Mouse (Mus musculus): Measurements from ENCODE around the gene Lrch4.

Lrch4 gene

GRCm38 (mm10) chr5:137653366-137653765 is 24.4 kb downstream of the Lrch4 start:
- DNase-seq: no peak

- DNase-seq: peak; percentile 51
These were observed 25.8 kb downstream of the Lrch4 start for GRCm38 (mm10) chr5:137654746-137655145.

- peak; percentile 68 for DNase-seq
These were observed 28.1 kb downstream of the Lrch4 start for GRCm38 (mm10) chr5:137656977-137657376.

- DNase-seq: no peak
These were observed 31.3 kb downstream of the Lrch4 start for GRCm38 (mm10) chr5:137660064-137660688.

- DNase-seq: no peak
These were observed 34.1 kb downstream of the Lrch4 start for GRCm38 (mm10) chr5:137663057-137663456.

GRCm38 (mm10) chr5:137668971-137669370 is 40.0 kb downstream of the Lrch4 start:
- no peak for DNase-seq

GRCm38 (mm10) chr5:137670240-137670639 is 41.3 kb downstream of the Lrch4 start:
- DNase-seq: peak; percentile 57

- no peak for DNase-seq
These were observed 42.7 kb downstream of the Lrch4 start for GRCm38 (mm10) chr5:137671443-137672240.

GRCm38 (mm10) chr5:137672361-137672760 is 43.4 kb downstream of the Lrch4 start:
- DNase-seq: no peak

GRCm38 (mm10) chr5:137673015-137673414 is 44.1 kb downstream of the Lrch4 start:
- DNase-seq: no peak

- DNase-seq: no peak
These were observed 45.9 kb downstream of the Lrch4 start for GRCm38 (mm10) chr5:137674786-137675185.

- no peak for DNase-seq
These were observed 48.9 kb downstream of the Lrch4 start for GRCm38 (mm10) chr5:137677859-137678258.

- DNase-seq: no peak
These were observed 49.8 kb downstream of the Lrch4 start for GRCm38 (mm10) chr5:137678736-137679135.

- DNase-seq: no peak
These were observed 50.8 kb downstream of the Lrch4 start for GRCm38 (mm10) chr5:137679726-137680125.

GRCm38 (mm10) chr5:137682526-137682925 is 53.6 kb downstream of the Lrch4 start:
- no peak for DNase-seq

- DNase-seq: peak; percentile 56
These were observed 54.7 kb downstream of the Lrch4 start for GRCm38 (mm10) chr5:137683388-137684293.

- DNase-seq: peak; percentile 99
These were observed 55.6 kb downstream of the Lrch4 start, which contains the start of gene Agfg2 for GRCm38 (mm10) chr5:137684294-137685123. Gene Agfg2, minus strand, starts transcription at chr5:137684726.

- no peak for DNase-seq
These were observed 56.7 kb downstream of the Lrch4 start for GRCm38 (mm10) chr5:137685653-137686052.

- peak; percentile 64 for DNase-seq
These were observed 57.3 kb downstream of the Lrch4 start for GRCm38 (mm10) chr5:137686127-137686790.

- DNase-seq: peak; percentile 66
These were observed 61.1 kb downstream of the Lrch4 start for GRCm38 (mm10) chr5:137689974-137690373.

- no peak for DNase-seq
These were observed 61.6 kb downstream of the Lrch4 start for GRCm38 (mm10) chr5:137690531-137690930.
